Mouse (Mus musculus) hindbrain, embryonic 16.5 days (tissue): Measurements from ENCODE around the gene Frmd4b. TPM values are rescaled to one million over a fixed set of nuclear protein-coding genes. Genes with fewer than 3 reads are reported as not detected.
"Not testable (repeated sequence)": the region's sequence is repeated elsewhere in the genome, so short reads cannot be mapped to it uniquely, and the experiment has no call there.

ENCODE experiments used
- ATAC-seq: fragments of 200-750 bp; cut with Nextera tagmentation; 2 replicates; pipeline ENCODE4 v1.8.0; 2017; ENCODE audit warnings: moderate TSS enrichment, moderate library complexity
- H3K27ac ChIP-seq: fragments of 300-500 bp; sonication (generic); 2 replicates; pipeline ENCODE4 v1.5.1; 2014; ENCODE audit warnings: low read depth, mild to moderate bottlenecking, control low read depth, low read length, moderate library complexity
- H3K27me3 ChIP-seq: fragments of 300-500 bp; sonication (generic); replicated peaks from 2 replicates; pipeline ENCODE4 v1.6.1; 2014; ENCODE audit warnings: low read length; ENCODE audit not compliant: control insufficient read depth, insufficient read depth
- H3K36me3 ChIP-seq: fragments of 300-500 bp; sonication (generic); 2 replicates; pipeline ENCODE4 v1.6.1; 2014; ENCODE audit warnings: mild to moderate bottlenecking, low read length, moderate library complexity, mixed read lengths; ENCODE audit not compliant: control insufficient read depth, insufficient read depth
- H3K4me1 ChIP-seq: fragments of 300-500 bp; sonication (generic); 2 replicates; pipeline ENCODE4 v1.6.1; 2014; ENCODE audit warnings: low read depth, low read length; ENCODE audit not compliant: control insufficient read depth, insufficient read depth
- H3K4me2 ChIP-seq: fragments of 300-500 bp; sonication (generic); 2 replicates; pipeline ENCODE4 v1.6.1; 2014; ENCODE audit warnings: mild to moderate bottlenecking, low read length, control low read depth, moderate library complexity
- H3K4me3 ChIP-seq: fragments of 300-500 bp; sonication (generic); 2 replicates; pipeline ENCODE4 v1.5.1; 2014; ENCODE audit warnings: mild to moderate bottlenecking, low read length, control low read depth, moderate library complexity
- H3K9ac ChIP-seq: fragments of 300-500 bp; sonication (generic); 2 replicates; pipeline ENCODE4 v1.6.1; 2014; ENCODE audit warnings: low read depth, mild to moderate bottlenecking, control low read depth, low read length, moderate library complexity
- H3K9me3 ChIP-seq: fragments of 300-500 bp; sonication (generic); 2 replicates; pipeline ENCODE4 v1.6.1; 2014; ENCODE audit warnings: mild to moderate bottlenecking, low read length, moderate library complexity; ENCODE audit not compliant: control insufficient read depth
- WGBS: fragments of 180-500 bp; shearing (Covaris S2); extraction: QIAGEN DNeasy Blood & Tissue Kit; methylation state at CpG from one replicate; pipeline ENCODE4 v1.1.7; 2014; 5-methylcytosine and 5-hydroxymethylcytosine counted together
- polyA plus RNA-seq: library from polyadenylated mRNA; unstranded; fragments of >200 nt; fragmentation: Nextera tagmentation; extraction: Ambion mirVana; gene quantifications from 2 replicates; pipeline ENCODE4 v1.2.1, GENCODE M21; 2015

Frmd4b gene
- polyA plus RNA-seq, 1 experiment from 2014 or later, result 15.8 TPM

DNA sequence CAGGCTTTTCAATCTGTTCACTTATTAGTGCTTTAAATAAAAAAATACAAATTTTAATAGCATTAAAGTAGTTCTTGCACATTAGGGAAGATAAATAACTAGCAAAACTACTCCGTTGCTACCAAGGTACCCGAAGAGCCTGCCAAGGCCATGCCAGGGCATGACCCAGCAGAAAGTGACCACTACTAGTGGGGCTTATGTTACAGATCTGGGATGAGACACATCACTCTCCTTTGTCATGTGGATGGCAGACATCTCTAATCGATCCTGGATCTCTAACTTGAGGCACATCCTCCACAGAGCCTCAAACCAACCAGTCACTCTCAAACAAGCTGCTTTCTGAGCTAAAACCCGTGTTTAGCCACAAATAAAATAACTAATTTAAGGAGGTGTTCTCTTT lies 350.7 kb downstream of the Frmd4b start:
- Histone ChIP-seq H3K4me2 (no peak overlapping the region), H3K9ac (no peak overlapping the region), H3K4me1 (no peaks in the 10 kb centered on the region), H3K27me3 (no peaks in the 10 kb centered on the region), H3K4me3 (no peak overlapping the region), H3K27ac (no peak overlapping the region), H3K9me3 (no peaks in the 10 kb centered on the region), H3K36me3 (no peaks in the 10 kb centered on the region)
- WGBS, result 84% methylated on average over 4 of the region's 4 CpGs
- ATAC-seq, result no peak

DNA sequence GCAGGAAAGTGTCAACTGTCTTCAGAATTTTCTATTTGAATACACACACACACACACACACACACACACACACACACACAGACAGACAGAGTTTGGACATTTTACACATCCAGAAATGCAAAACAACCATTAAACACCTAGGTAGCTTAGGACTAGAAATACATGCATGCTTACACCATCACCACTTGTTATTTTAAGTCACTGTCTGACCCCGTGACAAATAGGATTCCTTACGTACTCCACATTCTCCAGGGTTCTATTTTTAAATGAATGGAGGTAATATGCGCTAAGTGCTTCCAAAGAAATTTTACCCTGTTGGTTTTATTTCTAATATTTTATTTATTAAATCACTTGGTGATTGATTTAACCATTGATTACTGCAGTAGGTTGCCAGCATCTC lies 351.6 kb downstream of the Frmd4b start:
- no peaks in the 10 kb centered on the region for H3K9me3 ChIP-seq
- H3K4me3 ChIP-seq, result no peak overlapping the region
- H3K36me3 ChIP-seq, result no peaks in the 10 kb centered on the region
- H3K27me3 ChIP-seq, result no peaks in the 10 kb centered on the region
- H3K9ac ChIP-seq, result no peak overlapping the region
- ATAC-seq, result no peak
- no peaks in the 10 kb centered on the region for H3K4me1 ChIP-seq
- no peak overlapping the region for H3K4me2 ChIP-seq
- 77% methylated on average over 3 of the region's 3 CpGs for WGBS
- no peak overlapping the region for H3K27ac ChIP-seq

DNA sequence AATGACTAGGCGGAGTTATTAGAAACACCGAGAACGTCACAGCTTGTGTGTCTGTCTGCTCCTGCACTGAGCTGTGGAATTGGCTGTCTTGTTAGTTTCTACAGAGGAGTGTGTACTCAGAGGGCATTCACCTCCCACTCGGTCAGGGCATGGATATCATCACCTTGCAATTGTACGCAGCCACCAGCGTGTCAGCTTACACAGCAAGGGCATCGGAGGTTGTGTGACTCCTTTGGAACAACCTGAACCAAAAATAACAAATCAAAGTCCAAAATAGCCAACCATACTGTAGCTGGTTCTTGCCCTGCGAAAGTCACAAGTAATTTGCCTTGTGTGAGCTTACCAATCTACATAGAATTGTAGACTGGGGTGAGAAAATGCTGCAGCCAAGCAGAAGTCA lies 352.1 kb downstream of the Frmd4b start:
- H3K4me2 ChIP-seq, result no peak overlapping the region
- H3K9me3 ChIP-seq, result no peaks in the 10 kb centered on the region
- H3K4me3 ChIP-seq, result no peak overlapping the region
- H3K27ac ChIP-seq, result no peak overlapping the region
- H3K9ac ChIP-seq, result no peak overlapping the region
- 85% methylated on average over 8 of the region's 8 CpGs for WGBS
- H3K27me3 ChIP-seq, result no peaks in the 10 kb centered on the region
- no peaks in the 10 kb centered on the region for H3K36me3 ChIP-seq
- no peaks in the 10 kb centered on the region for H3K4me1 ChIP-seq
- no peak for ATAC-seq

DNA sequence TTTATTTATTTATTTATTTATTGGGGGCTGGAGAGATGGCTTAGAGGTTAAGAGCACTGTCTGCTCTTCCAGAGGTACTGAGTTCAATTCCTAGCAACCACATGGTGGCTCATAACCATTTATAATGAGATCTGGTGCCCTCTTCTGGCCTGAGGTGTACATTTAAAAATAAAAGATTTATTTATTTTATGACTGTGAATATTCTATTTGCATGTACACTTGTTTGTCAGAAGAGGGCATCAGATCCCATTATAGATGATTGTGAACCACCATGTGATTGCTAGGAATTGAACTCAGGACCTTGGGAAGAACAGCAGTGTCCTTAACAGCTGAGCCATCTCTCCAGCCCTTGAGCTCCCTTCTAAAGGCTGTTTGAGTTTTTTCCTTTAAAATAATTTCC lies 353.6 kb downstream of the Frmd4b start:
- not testable (repeated sequence) for H3K27me3 ChIP-seq, ATAC-seq, H3K27ac ChIP-seq, H3K4me2 ChIP-seq, H3K9ac ChIP-seq, H3K4me3 ChIP-seq, H3K36me3 ChIP-seq, H3K4me1 ChIP-seq, H3K9me3 ChIP-seq

DNA sequence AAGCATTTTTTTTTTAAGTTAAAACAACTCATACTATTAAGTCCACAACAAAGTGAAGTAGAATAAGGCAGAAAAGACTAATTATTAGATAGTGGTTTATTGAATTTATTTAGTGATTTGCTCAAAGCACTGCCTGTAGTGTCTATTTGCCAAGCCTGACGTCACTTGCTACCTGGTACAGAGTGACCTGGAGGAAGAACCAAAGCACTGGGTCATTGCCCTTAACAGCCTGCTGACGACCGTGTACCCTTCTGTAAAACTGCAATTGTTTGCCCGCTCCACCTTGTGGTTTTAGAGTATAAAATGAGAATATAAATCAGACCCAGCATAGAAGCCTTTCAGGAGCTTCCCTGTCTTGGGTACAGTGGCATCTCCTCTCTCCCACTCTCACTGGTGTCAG lies 355.1 kb downstream of the Frmd4b start:
- H3K4me2 ChIP-seq, result no peak overlapping the region
- no peaks in the 10 kb centered on the region for H3K36me3 ChIP-seq
- ATAC-seq, result no peak
- H3K4me3 ChIP-seq, result no peak overlapping the region
- no peaks in the 10 kb centered on the region for H3K9me3 ChIP-seq
- no peaks in the 10 kb centered on the region for H3K4me1 ChIP-seq
- H3K27ac ChIP-seq, result no peak overlapping the region
- WGBS, result 70% methylated on average over 4 of the region's 4 CpGs
- H3K27me3 ChIP-seq, result no peaks in the 10 kb centered on the region
- H3K9ac ChIP-seq, result no peak overlapping the region

DNA sequence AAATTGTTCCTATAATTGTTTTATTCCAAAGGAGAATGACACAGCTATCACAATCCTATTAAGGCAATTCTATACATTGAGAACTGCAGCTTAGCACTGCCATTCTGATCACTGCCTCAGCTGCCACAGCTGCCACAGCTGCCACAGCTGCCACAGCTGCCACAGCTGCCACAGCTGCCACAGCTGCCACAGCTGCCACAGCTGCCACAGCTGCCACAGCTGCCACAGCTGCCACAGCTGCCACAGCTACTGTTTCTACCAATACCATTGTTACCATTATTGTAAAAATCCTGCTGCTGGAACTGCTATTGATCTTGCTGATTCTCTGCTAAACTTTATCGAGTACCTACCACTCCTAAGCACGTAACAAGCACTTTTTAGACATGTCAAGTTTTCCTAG lies 357.4 kb downstream of the Frmd4b start:
- H3K9me3 ChIP-seq, H3K27me3 ChIP-seq, H3K36me3 ChIP-seq, H3K4me3 ChIP-seq, H3K4me2 ChIP-seq, H3K27ac ChIP-seq, ATAC-seq, H3K4me1 ChIP-seq, H3K9ac ChIP-seq: not testable (repeated sequence)
- 92% methylated on average over 2 of the region's 2 CpGs for WGBS

DNA sequence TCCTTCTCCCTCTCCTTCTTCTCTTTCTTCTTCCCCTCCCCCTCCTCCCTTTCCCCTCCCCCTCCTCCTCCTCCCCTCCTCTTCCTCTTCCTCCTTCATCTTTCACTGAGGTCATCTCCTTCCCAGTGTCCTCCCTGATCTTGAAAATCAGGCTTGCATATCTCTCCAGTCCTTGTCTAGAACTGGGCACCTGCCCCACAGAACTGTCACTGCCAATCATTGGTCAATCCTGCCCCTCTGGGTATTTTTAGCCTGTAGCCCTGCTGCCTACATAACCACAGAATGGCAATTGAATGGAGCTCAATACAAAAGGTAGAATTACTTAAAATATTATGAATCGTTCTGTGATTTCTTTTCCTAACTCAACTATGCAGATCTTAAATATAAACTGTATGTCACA lies 358.9 kb downstream of the Frmd4b start:
- H3K27me3 ChIP-seq, result no peaks in the 10 kb centered on the region
- 93% methylated on average over 1 of the region's 1 CpGs for WGBS
- H3K4me3 ChIP-seq, result no peak overlapping the region
- no peak overlapping the region for H3K27ac ChIP-seq
- ATAC-seq, result no peak
- no peaks in the 10 kb centered on the region for H3K36me3 ChIP-seq
- no peaks in the 10 kb centered on the region for H3K4me1 ChIP-seq
- no peak overlapping the region for H3K4me2 ChIP-seq
- H3K9me3 ChIP-seq, result no peaks in the 10 kb centered on the region
- H3K9ac ChIP-seq, result no peak overlapping the region

DNA sequence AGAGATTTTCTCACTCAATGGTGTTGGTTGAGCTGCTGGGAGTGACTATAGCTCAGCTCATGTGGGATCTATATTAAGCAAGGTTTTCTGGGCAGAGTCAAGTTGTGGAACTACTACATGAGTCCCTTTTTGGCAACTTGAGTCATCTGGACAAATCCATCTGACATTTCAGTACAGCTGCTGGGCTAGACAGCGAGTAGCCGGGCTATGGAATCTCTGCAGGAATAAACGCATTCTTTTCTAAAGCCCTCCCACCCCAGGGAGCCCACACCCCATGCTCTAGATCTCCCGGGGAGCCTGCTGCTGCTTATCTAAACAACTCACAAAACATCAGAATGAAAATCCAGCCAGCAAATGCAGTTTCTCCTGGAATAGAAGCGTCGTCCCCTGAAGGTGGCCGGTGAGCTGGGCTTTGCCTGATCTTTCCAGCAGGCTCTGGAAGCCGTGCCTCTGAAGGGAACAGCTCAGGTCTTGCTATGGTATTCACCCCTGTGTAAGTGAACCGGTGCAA lies 364.6 kb downstream of the Frmd4b start, which contains the start of gene Lmod3:
Lmod3 (minus strand) TSS at position 49 of the 511 bp plus-strand sequence.
- Histone ChIP-seq H3K4me1 (no peaks in the 10 kb centered on the region), H3K4me2 (no peak within 1 kb of the TSS), H3K9me3 (no peaks in the 10 kb centered on the region), H3K4me3 (no peak within 1 kb of the TSS), H3K9ac (no peak within 1 kb of the TSS), H3K27ac (no peak within 1 kb of the TSS), H3K36me3 (no peaks in the 10 kb centered on the region), H3K27me3 (no peaks in the 10 kb centered on the region)
- ATAC-seq, result no peak
- 28% methylated on average over 9 of the region's 9 CpGs for WGBS

DNA sequence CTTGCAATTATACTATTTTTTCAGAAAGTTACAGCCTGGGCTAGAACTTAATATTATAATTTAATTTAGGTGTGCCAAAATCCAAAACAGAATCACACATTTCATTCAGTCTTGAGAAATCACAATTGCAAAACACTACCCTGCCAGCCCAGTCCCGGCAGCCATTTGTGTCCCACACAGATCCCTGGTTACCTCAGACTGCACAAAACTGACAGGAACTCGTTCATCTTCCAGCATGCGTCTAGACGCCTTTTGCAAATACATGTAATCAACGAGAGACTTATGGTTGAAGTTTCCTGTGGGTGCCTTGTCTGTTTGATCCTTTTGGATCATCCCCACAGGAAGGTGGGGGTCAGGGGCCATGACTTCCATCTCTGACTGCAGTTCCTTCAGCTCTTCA lies 365.3 kb downstream of the Frmd4b start:
- H3K9me3 ChIP-seq, result no peaks in the 10 kb centered on the region
- H3K27ac ChIP-seq, result no peak overlapping the region
- no peaks in the 10 kb centered on the region for H3K4me1 ChIP-seq
- no peak overlapping the region for H3K4me3 ChIP-seq
- no peaks in the 10 kb centered on the region for H3K27me3 ChIP-seq
- no peaks in the 10 kb centered on the region for H3K36me3 ChIP-seq
- no peak overlapping the region for H3K9ac ChIP-seq
- 70% methylated on average over 5 of the region's 5 CpGs for WGBS
- no peak overlapping the region for H3K4me2 ChIP-seq
- ATAC-seq, result no peak

DNA sequence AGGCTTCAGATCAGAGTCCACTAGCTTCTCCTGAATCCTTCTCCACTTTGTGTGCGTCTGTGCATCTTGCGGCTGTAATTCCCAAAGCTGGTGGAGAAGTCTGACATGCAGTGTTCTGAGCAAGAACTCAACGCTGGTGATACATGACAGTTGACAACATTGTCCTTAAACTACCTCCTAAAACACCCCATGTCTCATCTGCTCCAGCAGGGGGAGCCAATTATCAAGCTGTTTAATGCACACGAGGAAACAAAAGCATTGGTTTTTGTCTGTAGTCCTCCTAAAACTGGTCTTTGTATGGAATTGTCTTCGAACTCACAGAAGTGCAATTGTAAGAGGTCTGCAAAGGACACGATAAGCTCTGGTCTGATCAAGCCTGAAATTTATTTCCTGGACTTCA lies 366.4 kb downstream of the Frmd4b start:
- Histone ChIP-seq H3K27ac (no peak overlapping the region), H3K4me2 (no peak overlapping the region), H3K4me1 (no peaks in the 10 kb centered on the region), H3K9ac (no peak overlapping the region), H3K27me3 (no peaks in the 10 kb centered on the region), H3K9me3 (no peaks in the 10 kb centered on the region), H3K36me3 (no peaks in the 10 kb centered on the region), H3K4me3 (no peak overlapping the region)
- no peak for ATAC-seq
- WGBS, result 46% methylated on average over 6 of the region's 6 CpGs
